Mouse (Mus musculus) thymus, adult 2 months (tissue): ENCODE data around the gene Bhlhe41.

Experiments
- CTCF ChIP-seq: fragments of 200-500 bp; IDR thresholded peaks from 2 replicates; pipeline ENCODE4 v1.5.1; 2012; ENCODE audit warnings: mild to moderate bottlenecking, control low read depth, low read length, moderate library complexity, borderline replicate concordance; ENCODE audit not compliant: control insufficient read depth, poor library complexity, insufficient read depth; ENCODE audit errors: extremely low read depth
- POLR2A ChIP-seq: fragments of 200-500 bp; IDR thresholded peaks from 2 replicates; pipeline ENCODE4 v1.6.1; 2012; ENCODE audit warnings: mild to moderate bottlenecking, low read length, control low read depth, moderate library complexity; ENCODE audit not compliant: control insufficient read depth, poor library complexity, insufficient read depth; ENCODE audit errors: extremely low read depth

DNA sequence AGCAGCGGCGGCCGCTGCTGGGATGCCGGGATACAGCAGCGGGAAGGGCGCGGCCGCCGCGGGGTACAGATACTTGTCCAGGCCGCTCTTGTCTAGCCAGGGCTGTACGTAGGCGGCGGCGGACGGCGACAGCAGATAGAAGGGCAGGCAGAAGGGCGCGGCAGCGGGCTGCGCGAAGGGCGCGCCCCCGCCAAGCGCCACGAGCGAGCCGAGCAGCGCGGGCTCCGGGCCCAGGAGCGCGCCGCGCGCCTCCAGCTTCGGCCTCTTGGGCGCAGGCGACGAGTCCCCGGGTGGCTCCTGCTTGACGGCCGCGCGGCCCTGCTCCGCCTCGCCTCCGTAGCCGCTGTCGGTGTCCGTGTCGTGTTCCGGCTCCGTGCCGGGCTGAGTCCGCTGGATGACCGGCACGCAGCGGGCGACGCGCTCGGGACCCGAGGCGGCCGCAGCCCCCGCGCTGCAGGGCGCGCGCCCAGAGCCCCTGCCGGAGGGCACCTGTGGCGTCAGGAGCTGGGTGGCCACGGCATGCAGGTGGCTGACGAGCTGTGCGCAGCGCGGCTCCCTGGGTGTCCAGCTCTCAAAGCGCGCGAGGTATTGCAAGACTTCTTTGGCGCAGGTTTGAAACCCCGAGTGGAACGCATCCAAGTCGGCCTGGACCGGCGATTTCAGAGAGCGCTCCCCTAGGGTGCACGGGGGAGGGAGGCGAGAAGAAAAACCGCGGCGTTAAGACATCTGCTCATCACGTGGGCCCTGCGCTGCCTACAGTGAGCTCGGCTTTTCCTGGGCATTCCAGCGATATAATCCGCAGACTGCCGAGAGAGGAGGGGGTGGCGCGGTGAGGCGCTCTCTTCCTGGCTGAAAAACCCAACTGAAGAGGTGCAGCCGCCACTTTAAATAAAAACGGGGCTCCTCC, 2.0 kb downstream of the Bhlhe41 start:
- TF ChIP-seq CTCF: no peak
- TF ChIP-seq POLR2A: no peak
